Mouse (Mus musculus): ENCODE data around the gene Jarid2.

Gene Jarid2

DNA sequence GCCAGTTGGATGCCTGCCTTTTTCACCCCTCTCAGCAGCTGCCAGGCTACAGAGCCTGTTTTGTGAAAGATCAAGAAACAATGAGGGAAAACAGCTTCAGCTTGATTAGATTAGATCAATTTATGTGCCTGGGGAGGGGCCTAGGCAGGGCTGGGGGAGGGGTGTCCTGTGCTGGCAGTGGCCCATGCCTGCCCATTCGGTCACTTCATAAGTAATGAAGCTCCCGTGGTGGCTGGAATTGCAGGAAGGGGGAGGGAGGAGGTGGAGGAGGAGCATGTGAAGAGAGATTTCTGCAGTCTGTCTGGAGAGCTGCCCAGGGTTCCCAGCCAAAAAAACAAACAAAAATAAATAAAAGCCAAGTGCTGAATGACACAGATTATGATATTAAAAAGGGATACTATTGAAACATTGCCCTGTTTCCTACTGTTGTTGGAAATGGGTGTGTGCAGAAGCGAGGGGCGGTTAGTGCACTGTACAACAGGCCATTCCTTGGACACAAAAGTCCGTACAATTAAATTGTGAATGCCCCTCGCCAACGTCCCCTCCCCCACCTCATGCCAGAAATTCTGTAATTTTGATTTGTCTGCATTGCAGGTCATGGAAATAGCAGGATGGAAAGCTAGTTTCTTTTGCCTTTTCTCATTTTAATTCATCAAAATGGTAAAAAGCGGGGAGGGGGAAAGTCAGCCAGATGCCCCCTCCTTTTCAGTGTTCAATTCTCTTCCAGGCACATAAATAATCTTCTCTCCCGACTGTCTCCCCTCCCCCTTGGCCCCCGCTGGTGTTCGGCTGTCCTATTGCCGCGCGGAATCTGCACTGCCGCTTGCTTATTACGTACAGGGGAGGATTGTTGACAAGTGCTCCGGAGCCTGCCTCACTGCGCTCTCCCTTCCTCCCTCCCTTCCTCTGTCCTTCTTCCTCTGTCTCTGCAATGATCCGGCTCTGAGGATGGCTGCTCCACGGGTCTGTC is 110.9 kb downstream of the Jarid2 start:
- DNase-seq (ENCODE audit: inconsistent ontology term): peak; percentile 94

DNA sequence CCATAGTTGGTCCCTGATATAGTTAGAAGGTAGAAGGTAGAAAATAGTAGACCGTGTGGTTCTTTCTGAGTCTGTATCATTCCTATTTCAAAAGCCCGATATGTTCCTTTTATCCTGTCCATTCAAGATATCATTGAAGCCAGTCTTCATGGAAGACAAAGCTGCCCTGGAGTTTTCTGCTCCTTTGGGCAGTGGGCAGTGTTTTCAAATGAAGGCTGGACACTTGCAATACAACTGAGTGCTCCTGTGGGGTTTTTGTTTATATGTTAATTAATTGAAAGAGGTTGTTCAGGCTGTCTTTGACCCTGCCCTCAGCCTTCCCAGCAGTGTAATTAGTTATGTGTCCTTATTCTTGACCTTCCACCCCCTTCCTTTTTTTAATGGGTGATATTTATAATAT is 122.2 kb downstream of the Jarid2 start:
- DNase-seq (ENCODE audit: inconsistent ontology term): no peak

DNA sequence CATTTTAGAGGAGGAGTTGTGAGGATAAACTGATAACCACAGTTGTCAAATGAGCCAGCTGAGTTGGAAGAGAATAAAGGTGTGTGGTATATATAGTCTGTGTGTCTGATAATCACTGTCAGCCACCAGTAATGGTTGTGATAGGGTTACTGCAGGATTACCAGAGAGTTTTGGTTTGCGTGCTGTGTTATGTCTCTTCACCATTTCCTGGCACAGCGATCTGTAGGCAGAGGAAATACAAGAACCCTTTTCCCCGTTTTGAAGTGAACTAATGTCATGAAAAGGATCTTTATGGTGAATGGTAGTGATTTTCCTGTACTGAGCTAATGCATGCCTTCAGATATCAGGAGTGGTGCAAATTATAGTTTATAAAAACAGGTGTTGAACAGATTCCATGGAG is 122.8 kb downstream of the Jarid2 start:
- no peak for DNase-seq (ENCODE audit: inconsistent ontology term)

DNA sequence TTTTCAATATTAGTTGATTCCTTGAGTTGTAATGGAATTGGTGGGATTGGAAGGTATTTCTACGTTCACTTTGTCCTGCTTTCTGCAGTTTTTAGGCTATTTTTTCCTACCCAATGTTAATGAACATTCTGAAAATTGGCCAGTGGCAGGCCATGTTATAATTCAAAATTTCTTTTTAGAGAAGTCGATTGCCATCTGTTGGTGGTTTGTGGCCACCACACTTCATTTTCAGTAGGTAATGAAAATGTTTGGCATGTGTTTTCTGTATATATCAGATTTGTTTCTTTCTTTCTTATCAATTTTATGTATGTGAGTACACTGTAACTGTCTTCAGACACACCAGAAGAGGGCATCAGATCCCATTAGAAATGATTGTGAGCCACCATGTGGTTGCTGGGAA is 136.3 kb downstream of the Jarid2 start:
- DNase-seq (ENCODE audit: inconsistent ontology term): no peak

DNA sequence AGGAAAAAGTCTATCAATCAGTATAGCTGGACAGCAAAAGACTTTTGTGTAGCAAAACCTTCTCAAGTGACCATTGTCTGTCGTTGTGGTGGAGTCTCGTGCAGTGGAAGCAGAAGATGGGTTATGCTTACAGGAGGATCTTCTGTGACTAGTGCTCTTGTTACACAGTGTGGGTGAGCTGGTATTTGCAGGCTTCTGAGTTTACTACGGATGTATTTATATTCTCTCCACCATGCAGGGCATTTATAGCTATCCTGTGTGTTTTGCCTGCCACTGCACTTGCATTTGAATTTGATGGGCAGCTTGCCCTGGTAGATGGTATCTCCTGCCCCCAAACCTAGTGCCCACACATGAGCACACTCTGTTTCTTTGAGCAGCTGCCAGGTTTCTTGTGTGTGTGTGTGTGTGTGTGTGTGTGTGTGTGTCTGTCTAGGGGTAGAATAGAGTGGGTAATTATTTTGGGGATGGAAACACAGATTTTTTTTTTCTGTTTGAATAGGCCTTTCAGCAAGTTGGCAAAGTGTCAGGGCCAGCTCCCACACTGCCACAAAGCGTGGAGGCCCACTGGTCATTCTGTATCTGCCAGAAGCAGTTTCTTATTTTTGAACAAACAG is 138.9 kb downstream of the Jarid2 start:
- DNase-seq (ENCODE audit: inconsistent ontology term): peak; percentile 66

DNA sequence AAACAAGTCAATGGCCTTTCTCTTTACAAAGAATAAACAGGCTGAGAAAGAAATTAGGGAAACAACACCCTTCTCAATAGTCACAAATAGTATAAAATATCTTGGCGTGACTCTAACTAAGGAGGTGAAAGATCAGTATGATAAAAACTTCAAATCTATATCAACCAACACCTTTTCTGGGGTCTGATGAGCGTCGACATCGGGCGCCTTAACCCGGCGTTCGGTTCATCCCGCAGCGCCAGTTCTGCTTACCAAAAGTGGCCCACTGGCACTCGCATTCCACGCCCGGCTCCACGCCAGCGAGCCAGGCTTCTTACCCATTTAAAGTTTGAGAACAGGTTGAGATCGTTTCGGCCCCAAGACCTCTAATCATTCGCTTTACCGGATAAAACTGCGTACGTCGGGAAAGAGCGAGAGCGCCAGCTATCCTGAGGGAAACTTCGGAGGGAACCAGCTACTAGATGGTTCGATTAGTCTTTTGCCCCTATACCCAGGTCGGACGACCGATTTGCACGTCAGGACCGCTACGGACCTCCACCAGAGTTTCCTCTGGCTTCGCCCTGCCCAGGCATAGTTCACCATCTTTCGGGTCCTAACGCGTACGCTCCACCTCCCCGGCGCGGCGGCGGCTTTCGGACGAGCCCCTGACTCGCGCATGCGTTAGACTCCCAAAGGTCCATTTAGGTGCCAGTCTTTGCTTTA is 140.3 kb downstream of the Jarid2 start:
- peak; percentile 97 for DNase-seq (ENCODE audit: inconsistent ontology term)

DNA sequence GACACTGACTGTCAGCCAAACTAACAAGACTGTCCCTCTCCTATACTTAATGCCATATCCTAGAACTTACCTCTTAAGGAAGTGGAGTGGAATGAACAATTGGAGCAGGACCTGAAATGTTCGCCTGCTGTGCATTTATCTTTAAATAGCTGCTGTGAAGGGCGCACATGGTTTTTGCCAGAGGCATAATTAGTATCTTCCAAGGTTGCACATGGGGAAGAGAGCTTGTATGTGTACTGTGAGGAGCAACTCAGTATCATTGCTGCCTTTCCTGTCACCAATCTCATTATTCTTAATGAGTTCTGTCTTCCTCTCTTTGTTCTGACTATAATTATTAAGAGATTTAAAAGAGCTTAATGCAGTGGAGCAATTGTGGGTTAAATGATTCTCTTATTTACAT is 147.5 kb downstream of the Jarid2 start:
- DNase-seq (ENCODE audit: inconsistent ontology term): no peak

DNA sequence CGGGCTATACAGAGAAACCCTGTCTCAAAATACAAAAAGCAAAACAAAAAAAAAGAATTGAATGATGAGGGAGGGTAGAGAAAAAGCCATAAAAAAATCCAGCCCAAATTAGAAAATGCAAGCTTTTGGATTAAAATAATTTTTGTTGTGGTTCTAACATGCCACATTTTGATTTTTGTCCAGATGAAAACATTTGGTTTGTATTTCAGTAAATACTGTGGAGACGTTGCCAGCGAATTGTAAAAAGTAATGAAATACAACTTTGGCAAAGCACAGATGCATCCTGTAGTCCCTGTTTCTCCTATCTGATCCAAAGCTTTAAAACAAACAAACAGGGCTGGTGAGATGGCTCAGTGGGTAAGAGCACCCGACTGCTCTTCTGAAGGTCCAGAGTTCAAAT is 151.7 kb downstream of the Jarid2 start:
- DNase-seq (ENCODE audit: inconsistent ontology term): no peak

DNA sequence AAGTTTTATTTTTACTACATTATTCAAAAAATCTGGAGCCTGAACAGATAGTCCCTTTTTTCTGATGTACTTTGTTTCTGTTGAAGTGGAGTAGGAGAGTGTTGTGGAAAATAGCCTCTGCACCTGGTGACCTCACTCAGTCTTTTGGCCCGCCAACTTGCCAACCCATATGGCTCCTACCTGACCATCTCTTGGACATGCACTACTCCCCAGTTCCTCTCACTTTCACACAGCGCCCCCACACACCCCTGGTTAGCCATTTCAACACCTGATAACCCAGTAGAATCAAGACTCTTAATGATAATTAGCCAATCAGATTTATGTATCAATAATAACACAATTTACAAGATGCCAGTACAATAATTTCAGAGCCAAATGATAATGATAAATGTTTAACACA is 156.9 kb downstream of the Jarid2 start:
- no peak for DNase-seq (ENCODE audit: inconsistent ontology term)

DNA sequence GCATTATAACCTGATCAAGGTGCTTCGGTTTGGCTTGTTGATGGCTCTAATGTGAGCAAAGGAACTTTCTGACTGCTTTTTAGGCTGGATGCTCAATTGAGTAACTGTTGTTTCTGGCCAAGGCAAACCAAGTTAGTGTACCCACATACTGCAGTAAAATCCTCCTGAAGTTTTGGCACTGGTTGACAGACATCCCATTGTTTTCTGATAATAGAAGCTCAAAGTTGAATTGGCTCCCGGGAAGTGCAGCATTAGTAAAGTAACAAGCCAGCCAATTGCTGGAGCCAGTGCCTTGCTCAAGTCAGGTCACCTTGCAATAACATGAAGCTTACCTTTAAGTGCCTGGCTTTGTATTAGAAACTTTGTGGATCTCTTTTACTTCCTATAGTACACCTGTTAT is 161.3 kb downstream of the Jarid2 start:
- DNase-seq (ENCODE audit: inconsistent ontology term): no peak

DNA sequence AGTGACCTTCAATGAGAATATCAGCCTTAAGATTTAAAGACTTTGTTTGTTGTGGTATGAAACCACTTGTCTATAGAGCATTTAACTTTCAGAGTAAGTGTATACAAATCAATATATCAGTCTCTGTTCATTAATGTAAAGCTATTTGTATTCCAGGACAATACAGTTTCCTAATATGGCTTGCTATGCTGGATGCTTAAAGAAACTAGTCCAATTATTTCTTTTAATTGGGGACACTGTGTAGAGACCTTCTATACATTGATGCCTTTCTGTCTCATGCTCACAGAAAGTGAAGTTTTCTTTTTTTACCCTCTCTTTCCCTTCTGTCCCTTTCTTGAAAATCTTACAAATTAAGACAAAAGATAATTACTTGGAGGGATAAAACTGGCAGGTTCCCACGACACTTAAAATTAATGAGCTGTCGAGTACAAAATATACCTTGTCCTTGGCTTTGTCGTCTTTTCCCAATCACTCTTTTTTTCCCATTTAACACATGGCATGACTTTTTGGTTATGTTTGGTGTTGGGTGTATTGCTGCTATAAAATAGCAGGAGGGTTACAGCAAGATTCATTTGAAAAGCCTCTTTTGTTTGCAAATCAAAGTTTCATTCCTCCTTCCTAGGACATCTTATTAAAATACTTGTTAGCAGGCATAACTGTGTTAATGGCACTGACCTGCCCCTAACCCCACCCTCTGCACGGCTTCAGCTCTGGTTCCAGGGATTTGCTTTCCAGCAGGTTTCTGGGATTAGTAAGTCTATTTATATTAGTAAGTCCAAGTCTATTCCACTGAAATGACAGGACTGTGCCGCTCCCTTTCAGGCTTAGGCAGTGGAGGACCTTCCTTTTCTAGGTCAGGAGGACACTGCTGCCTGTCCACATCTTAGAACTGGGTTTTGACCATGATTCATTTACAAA is 162.8 kb downstream of the Jarid2 start:
- DNase-seq (ENCODE audit: inconsistent ontology term): no peak

DNA sequence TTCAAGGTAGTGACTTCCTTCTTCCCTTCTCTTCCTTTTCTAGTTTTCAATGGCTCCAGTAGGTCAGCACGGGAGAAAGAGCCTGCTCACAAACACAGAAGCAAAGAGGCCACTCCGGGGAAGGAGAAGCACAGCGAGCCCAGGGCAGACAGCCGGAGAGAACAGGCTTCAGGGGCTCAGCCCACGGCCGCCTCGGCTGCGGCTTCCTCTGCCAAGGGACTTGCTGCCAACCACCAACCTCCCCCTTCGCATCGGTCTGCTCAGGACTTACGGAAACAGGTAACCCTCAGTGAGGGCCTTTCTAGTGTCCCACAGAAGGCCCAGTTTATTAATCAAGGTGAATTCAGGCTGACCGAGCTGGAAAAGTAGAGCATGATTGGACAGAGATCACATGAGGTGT is 166.9 kb downstream of the Jarid2 start:
- DNase-seq (ENCODE audit: inconsistent ontology term): no peak

DNA sequence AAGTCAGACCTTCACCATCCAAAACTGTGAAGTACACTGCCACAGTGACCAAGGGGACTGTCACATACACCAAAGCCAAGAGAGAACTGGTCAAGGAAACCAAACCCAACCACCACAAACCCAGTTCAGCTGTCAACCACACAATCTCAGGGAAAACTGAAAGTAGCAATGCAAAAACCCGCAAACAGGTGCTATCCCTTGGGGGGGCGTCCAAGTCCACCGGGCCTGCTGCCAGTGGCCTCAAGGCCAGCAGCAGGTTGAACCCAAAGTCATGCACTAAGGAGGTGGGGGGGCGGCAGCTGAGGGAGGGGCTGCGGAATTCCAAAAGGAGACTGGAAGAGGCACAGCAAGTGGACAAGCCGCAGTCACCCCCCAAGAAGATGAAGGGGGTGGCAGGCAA is 173.0 kb downstream of the Jarid2 start:
- no peak for DNase-seq (ENCODE audit: inconsistent ontology term)

DNA sequence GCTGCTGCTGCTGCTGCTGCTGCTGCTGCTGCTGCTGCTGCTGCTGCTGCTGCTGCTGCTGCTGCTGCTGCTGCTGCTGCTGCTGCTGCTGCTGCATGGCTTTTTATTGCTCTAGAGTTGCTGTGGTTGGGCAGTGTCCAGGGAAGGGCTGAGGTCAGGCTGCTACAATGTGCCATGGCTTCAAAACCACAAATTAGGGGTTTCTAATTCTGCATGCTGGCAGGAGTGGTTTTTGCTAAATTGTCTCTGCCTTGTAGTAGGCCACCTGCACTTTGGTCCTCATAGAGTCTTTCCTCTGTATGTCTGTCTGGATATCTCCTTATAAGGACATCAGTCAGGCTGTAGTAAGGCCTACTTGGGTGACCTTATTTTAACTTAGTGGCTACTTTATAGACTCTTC is 174.1 kb downstream of the Jarid2 start:
- peak; percentile 63 for DNase-seq (ENCODE audit: inconsistent ontology term)

DNA sequence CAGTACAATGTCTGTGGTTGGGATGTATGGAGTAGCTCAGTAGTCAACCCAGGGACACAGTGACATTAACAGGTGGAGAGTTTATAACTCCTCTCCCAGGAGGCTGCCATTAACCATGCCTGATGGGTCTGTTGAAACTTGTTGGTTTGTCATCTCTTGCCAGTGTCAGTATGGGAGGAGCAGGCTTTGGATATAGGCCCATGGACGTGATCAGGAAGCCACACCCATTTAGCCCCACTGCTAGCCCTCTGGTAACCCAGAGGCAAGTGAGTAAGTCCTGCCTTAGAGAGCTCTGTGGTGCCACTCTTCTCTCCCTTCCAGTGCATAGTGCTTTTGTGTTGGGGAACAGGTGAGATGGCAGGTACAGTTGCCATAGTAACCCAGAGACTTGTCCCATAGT is 175.0 kb downstream of the Jarid2 start:
- no peak for DNase-seq (ENCODE audit: inconsistent ontology term)

DNA sequence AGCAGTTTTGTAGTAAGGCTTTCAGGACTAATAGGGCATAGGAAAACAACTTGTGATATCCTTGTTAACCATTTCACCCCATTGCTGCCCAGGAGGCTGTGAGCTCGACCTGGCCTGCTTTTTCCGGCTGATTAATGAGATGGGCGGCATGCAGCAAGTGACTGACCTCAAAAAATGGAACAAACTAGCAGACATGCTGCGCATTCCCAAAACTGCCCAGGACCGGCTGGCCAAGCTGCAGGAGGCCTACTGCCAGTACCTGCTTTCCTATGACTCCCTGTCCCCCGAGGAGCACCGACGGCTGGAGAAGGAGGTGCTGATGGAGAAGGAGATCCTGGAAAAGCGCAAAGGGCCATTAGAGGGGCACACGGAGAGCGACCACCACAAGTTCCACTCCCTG is 176.9 kb downstream of the Jarid2 start:
- no peak for DNase-seq (ENCODE audit: inconsistent ontology term)

DNA sequence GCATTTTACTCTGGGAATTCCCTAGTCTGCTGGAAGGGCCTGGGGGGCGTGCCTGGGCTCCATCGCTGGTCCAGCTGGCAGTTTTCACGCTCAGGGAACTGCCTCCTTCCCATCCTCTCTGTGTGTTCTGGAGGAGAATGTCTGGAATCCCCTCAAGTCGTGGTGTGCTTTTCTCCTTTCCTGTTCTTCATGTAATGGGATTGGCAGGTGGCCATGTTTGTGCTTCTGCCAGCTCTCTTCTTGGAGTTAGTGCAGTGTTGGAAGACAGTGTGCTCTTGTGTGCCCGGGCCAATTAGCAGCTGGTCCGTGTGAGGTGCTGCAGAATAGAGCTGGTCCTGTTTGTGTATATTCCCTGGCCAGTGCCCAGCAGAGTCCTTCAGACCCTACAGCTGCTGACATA is 178.4 kb downstream of the Jarid2 start:
- peak; percentile 95 for DNase-seq (ENCODE audit: inconsistent ontology term)

DNA sequence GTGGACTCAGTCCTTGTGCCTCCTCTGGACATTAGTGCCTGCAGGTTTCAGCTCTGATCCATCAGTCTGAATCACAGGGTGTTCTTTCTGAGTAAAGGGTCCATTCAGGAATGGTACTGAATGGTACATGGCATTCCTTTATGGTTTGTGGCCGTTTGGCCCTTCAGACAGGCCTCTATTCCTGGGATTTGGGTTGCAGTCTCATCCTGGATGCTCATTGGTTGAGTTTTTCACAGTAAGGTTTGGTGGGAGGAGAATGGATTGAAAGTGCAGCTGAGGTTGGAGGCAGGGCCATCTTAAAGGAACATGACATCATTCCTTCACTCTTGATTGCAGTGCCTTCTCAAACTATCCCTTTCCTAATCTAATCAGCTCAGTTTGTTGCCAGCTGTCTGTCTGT is 179.5 kb downstream of the Jarid2 start:
- DNase-seq (ENCODE audit: inconsistent ontology term): no peak

DNA sequence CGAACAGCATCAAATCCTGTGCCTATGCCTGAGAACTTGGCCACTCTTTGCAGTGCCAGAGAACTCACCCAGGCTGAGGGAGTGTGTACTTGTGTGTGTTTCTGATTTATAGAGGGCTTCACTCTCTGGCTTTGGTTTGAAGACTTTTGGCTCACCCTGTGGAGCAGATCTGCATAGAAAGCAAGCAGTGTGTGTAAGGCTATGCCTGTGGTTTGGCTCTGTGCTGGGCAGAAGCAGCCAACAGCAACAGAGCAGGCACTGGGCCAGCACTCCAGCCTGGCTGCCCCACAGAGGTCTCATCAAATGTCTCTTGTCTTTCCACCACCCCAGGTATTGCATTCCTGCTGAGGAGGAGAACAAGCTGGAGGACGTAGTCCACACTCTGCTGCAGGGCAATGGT is 183.6 kb downstream of the Jarid2 start:
- peak; percentile 84 for DNase-seq (ENCODE audit: inconsistent ontology term)

DNA sequence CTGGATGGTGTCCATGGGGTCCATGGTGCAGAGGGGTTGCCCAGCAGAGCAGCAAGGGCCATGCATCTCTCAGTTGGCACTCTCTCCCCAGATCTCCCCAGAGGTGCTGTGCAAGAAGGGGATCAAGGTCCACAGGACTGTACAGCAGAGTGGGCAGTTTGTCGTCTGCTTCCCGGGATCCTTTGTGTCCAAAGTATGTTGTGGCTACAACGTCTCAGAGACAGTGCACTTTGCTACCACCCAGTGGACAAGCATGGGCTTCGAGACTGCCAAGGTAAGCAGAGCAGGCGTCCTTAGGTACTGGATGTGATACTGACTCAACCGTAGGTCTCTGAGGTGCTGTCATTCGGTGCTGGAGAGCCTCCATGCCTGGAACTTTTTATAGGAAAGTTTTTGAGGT is 184.3 kb downstream of the Jarid2 start:
- no peak for DNase-seq (ENCODE audit: inconsistent ontology term)

DNA sequence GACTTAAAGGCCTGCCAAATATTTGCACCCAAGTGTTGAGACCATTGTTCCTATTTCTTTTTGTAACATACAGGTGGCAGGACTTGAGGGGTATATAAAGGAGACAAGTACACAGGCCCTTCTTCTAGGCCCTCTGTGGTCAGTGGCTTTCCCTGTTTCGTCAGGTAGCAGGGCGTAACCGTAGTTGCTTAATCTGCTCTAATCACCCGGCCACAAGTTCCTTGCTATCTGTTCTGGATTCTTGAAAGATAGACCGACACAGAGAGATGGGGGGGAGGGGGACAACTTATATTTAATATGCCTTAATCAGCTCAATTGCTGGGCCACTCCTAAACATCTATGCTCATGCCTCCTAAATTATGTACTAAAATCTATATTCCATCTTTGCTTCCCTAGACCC is 186.1 kb downstream of the Jarid2 start:
- DNase-seq (ENCODE audit: inconsistent ontology term): no peak

DNA sequence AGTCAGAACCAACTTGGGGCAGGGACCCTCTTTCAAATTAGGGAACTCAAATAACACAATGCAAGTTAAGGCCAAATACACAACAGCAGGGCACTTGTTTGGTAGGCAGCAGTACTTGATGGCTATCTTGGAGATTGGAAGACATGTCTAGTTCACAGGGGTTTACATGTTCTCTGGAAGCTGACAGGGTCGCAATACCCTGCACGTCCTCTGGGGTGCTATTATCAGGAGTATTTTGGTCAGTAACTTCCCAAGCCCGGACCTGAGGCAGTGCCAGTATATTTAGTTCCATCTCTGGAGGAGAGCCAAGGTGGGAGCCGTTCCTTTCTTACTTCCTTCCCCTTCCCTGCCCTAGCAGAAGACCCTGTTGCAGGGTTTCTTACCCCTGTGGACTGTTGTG is 186.7 kb downstream of the Jarid2 start:
- no peak for DNase-seq (ENCODE audit: inconsistent ontology term)

Data from Muller cell, postnatal 12 days (primary cell).